Mouse (Mus musculus): ENCODE results near the gene Entpd5.

Entpd5 gene

GRCm38 (mm10) chr12:84336963-84337625 is 71.7 kb downstream of the Entpd5 start:
- DNase-seq (ENCODE audit: low read depth, low spot score), result no peak

GRCm38 (mm10) chr12:84327111-84327512 is 81.7 kb downstream of the Entpd5 start:
- no peak for DNase-seq (ENCODE audit: low read depth, low spot score)
